Mouse (Mus musculus): Measurements from ENCODE around the gene Krtap10-4.

Gene Krtap10-4

GRCm38 (mm10) chr10:77826951-77827350 lies at the start of gene Krtap10-4:
Gene Krtap10-4 (minus strand): TSS chr10:77827095.
- DNase-seq: no peak

- DNase-seq: no peak
These were observed 42.8 kb upstream of the Krtap10-4 start for GRCm38 (mm10) chr10:77869651-77870050.

- peak; percentile 43 for DNase-seq
These were observed 40.7 kb upstream of the Krtap10-4 start for GRCm38 (mm10) chr10:77867546-77867945.

- DNase-seq: no peak
These were observed 37.9 kb upstream of the Krtap10-4 start for GRCm38 (mm10) chr10:77864762-77865143.

- DNase-seq: peak; percentile 67
These were observed 37.3 kb upstream of the Krtap10-4 start for GRCm38 (mm10) chr10:77864067-77864761.

- no peak for DNase-seq
These were observed 34.8 kb upstream of the Krtap10-4 start, which contains the start of gene Gm3285 for GRCm38 (mm10) chr10:77861675-77862074. Gene Gm3285 (plus strand): TSS chr10:77861975.

GRCm38 (mm10) chr10:77852559-77852958 lies 25.7 kb upstream of the Krtap10-4 start, which contains the start of gene Gm10318:
Gene Gm10318 (plus strand): TSS chr10:77852859.
- no peak for DNase-seq

GRCm38 (mm10) chr10:77847538-77847937 lies 20.6 kb upstream of the Krtap10-4 start:
- no peak for DNase-seq

- DNase-seq: no peak
These were observed 20.1 kb upstream of the Krtap10-4 start for GRCm38 (mm10) chr10:77846961-77847360.

- DNase-seq: no peak
These were observed 19.6 kb upstream of the Krtap10-4 start, which contains the start of gene Gm36176 for GRCm38 (mm10) chr10:77846503-77846902. Gene Gm36176 (plus strand): TSS chr10:77846803.

GRCm38 (mm10) chr10:77839006-77839405 lies 12.1 kb upstream of the Krtap10-4 start:
- no peak for DNase-seq

GRCm38 (mm10) chr10:77835647-77836046 lies 8.8 kb upstream of the Krtap10-4 start, which contains the start of gene Krtap10-10:
Gene Krtap10-10 (plus strand): TSS chr10:77835947.
- DNase-seq: no peak

- no peak for DNase-seq
These were observed 7.7 kb downstream of the Krtap10-4 start for GRCm38 (mm10) chr10:77819203-77819602.

- no peak for DNase-seq
These were observed 8.4 kb downstream of the Krtap10-4 start for GRCm38 (mm10) chr10:77818523-77818922.

GRCm38 (mm10) chr10:77815514-77815913 lies 11.4 kb downstream of the Krtap10-4 start:
- DNase-seq: peak; percentile 24

- DNase-seq: no peak
These were observed 12.5 kb downstream of the Krtap10-4 start, which contains the start of gene Gm2696 for GRCm38 (mm10) chr10:77814382-77814781. Gene Gm2696 (plus strand): TSS chr10:77814682.

- DNase-seq: no peak
These were observed 15.2 kb downstream of the Krtap10-4 start, which contains the start of gene Gm9507 for GRCm38 (mm10) chr10:77811743-77812142. Gene Gm9507 (minus strand): TSS chr10:77811843.

GRCm38 (mm10) chr10:77804095-77804494 lies 22.8 kb downstream of the Krtap10-4 start:
- DNase-seq: no peak

- no peak for DNase-seq
These were observed 27.9 kb downstream of the Krtap10-4 start, which contains the start of gene Gm19668 for GRCm38 (mm10) chr10:77798921-77799508. Gene Gm19668 (minus strand): TSS chr10:77799133.

- DNase-seq: peak; percentile 27
These were observed 28.6 kb downstream of the Krtap10-4 start for GRCm38 (mm10) chr10:77798164-77798920.

GRCm38 (mm10) chr10:77797677-77798076 lies 29.2 kb downstream of the Krtap10-4 start:
- DNase-seq: no peak

GRCm38 (mm10) chr10:77794976-77795375 lies 31.9 kb downstream of the Krtap10-4 start, which contains the start of gene Gm9639:
Gene Gm9639 (minus strand): TSS chr10:77795076.
- DNase-seq: no peak

GRCm38 (mm10) chr10:77788621-77789020 lies 38.3 kb downstream of the Krtap10-4 start:
- DNase-seq: no peak
